Mouse (Mus musculus): ENCODE measurements at regions not wholly inside any gene's neighbourhood (a gene's known extent, or its start where the extent isn't known, plus 50 kb on each side); places are given as distances from the start of the nearest gene placed in this dataset.

GRCm38 (mm10) chr2:160256251-160256650 is 77.7 kb downstream of the Gm826 start:
- Histone ChIP-seq H3K27ac (no peak overlapping the region), H3K9me3 (no peaks in the 10 kb centered on the region), H3K27me3 (ENCODE audit: poor library complexity, severe bottlenecking) (no peaks in the 10 kb centered on the region), H3K4me3 (no peak overlapping the region), H3K36me3 (replicated peaks) (no peaks in the 10 kb centered on the region), H3K4me1 (no peaks in the 10 kb centered on the region)
- DNase-seq (ENCODE audit: extremely low spot score, low spot score) = no peak
- 84% methylated on average over 7 of the region's 7 CpGs for WGBS

- no peak for DNase-seq (ENCODE audit: extremely low spot score, low spot score)
- Histone ChIP-seq H3K27me3 (ENCODE audit: poor library complexity, severe bottlenecking) (0 out of 2 replicates have a peak, but pooled peaks cover 7% of the 10 kb centered on the region), H3K27ac (no peak overlapping the region), H3K4me3 (no peak overlapping the region), H3K36me3 (replicated peaks) (no peaks in the 10 kb centered on the region), H3K4me1 (peaks cover 9% of the 10 kb centered on the region), H3K9me3 (no peaks in the 10 kb centered on the region)
- 95% methylated on average over 3 of the region's 3 CpGs for WGBS
Observed at GRCm38 (mm10) chr2:160250228-160250627, 83.7 kb downstream of the Gm826 start.

GRCm38 (mm10) chr2:160249104-160250093 is 84.6 kb downstream of the Gm826 start:
- Histone ChIP-seq H3K4me3 (no peak overlapping the region), H3K27me3 (ENCODE audit: poor library complexity, severe bottlenecking) (0 out of 2 replicates have a peak, but pooled peaks cover 7% of the 10 kb centered on the region), H3K36me3 (replicated peaks) (no peaks in the 10 kb centered on the region), H3K9me3 (no peaks in the 10 kb centered on the region), H3K27ac (no peak overlapping the region), H3K4me1 (peaks cover 18% of the 10 kb centered on the region)
- 74% methylated on average over 9 of the region's 9 CpGs for WGBS
- DNase-seq (ENCODE audit: extremely low spot score, low spot score) = no peak

DNA sequence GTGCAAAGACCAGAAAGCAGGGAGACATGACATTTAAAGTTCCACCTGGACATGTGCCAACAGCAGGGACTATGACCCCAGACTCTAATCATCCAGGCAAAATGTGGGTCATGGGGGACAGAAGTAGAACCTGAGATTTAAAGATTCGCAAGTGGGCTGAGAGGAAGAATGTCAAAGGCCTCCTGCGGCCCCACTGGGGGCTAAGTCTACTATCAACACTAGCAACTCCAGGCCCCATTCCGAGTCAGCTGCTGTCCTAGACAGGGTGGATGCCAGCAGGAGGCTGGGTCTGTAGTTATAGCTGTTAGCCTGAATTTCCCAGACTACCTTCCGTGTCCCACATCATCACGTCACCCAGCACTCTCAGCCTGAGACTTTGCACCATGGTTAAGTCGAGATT is 86.7 kb downstream of the Gm826 start:
- Histone ChIP-seq H3K27me3 (ENCODE audit: poor library complexity, severe bottlenecking) (0 out of 2 replicates have a peak, but pooled peaks cover 7% of the 10 kb centered on the region), H3K4me1 (peaks cover 19% of the 10 kb centered on the region)
- WGBS = 87% methylated on average over 6 of the region's 6 CpGs

GRCm38 (mm10) chr2:160246356-160246755 is 87.6 kb downstream of the Gm826 start:
- H3K4me1 ChIP-seq = peaks cover 19% of the 10 kb centered on the region
- WGBS = 74% methylated on average over 1 of the region's 1 CpGs
- DNase-seq (ENCODE audit: extremely low spot score, low spot score) = no peak
- H3K4me3 ChIP-seq = no peak overlapping the region
- H3K27ac ChIP-seq = no peak overlapping the region
- H3K27me3 ChIP-seq (ENCODE audit: poor library complexity, severe bottlenecking) = 0 out of 2 replicates have a peak, but pooled peaks cover 7% of the 10 kb centered on the region
- H3K9me3 ChIP-seq = no peaks in the 10 kb centered on the region
- H3K36me3 ChIP-seq (replicated peaks) = no peaks in the 10 kb centered on the region

More for the DNA sequence above, 86.7 kb downstream of the Gm826 start:
- Histone ChIP-seq H3K4me3 (no peak overlapping the region), H3K36me3 (replicated peaks) (no peaks in the 10 kb centered on the region), H3K9me3 (no peaks in the 10 kb centered on the region), H3K27ac (no peak overlapping the region)
- no peak for DNase-seq (ENCODE audit: extremely low spot score, low spot score)

GRCm38 (mm10) chr2:160244866-160245265 is 89.1 kb downstream of the Gm826 start:
- Histone ChIP-seq H3K4me1 (peaks cover 19% of the 10 kb centered on the region), H3K4me3 (no peak overlapping the region), H3K27ac (no peak overlapping the region), H3K9me3 (no peaks in the 10 kb centered on the region), H3K27me3 (ENCODE audit: poor library complexity, severe bottlenecking) (0 out of 2 replicates have a peak, but pooled peaks cover 7% of the 10 kb centered on the region), H3K36me3 (replicated peaks) (no peaks in the 10 kb centered on the region)
- 15% methylated on average over 7 of the region's 7 CpGs for WGBS
- DNase-seq (ENCODE audit: extremely low spot score, low spot score) = no peak

GRCm38 (mm10) chr2:160240531-160241379 is 93.2 kb downstream of the Gm826 start:
- Histone ChIP-seq H3K27me3 (ENCODE audit: poor library complexity, severe bottlenecking) (0 out of 2 replicates have a peak, but pooled peaks cover 5% of the 10 kb centered on the region), H3K9me3 (no peaks in the 10 kb centered on the region), H3K4me1 (peaks cover 15% of the 10 kb centered on the region), H3K36me3 (replicated peaks) (no peaks in the 10 kb centered on the region), H3K4me3 (no peak overlapping the region), H3K27ac (no peak overlapping the region)
- no peak for DNase-seq (ENCODE audit: extremely low spot score, low spot score)
- 84% methylated on average over 12 of the region's 12 CpGs for WGBS

GRCm38 (mm10) chr2:160237436-160238104 is 96.4 kb downstream of the Gm826 start:
- DNase-seq (ENCODE audit: extremely low spot score, low spot score) = no peak
- Histone ChIP-seq H3K36me3 (replicated peaks) (no peaks in the 10 kb centered on the region), H3K27me3 (ENCODE audit: poor library complexity, severe bottlenecking) (no peaks in the 10 kb centered on the region), H3K4me3 (no peak overlapping the region), H3K4me1 (no peaks in the 10 kb centered on the region), H3K9me3 (no peaks in the 10 kb centered on the region), H3K27ac (no peak overlapping the region)
- 88% methylated on average over 3 of the region's 3 CpGs for WGBS

- no peak for DNase-seq (ENCODE audit: extremely low spot score, low spot score)
- H3K27me3 ChIP-seq (ENCODE audit: poor library complexity, severe bottlenecking) = no peaks in the 10 kb centered on the region
- H3K4me3 ChIP-seq = no peak overlapping the region
- H3K4me1 ChIP-seq = no peaks in the 10 kb centered on the region
- no peaks in the 10 kb centered on the region for H3K36me3 ChIP-seq (replicated peaks)
- no peaks in the 10 kb centered on the region for H3K9me3 ChIP-seq
- no peak overlapping the region for H3K27ac ChIP-seq
- WGBS = 86% methylated on average over 7 of the region's 7 CpGs
Observed at GRCm38 (mm10) chr2:160236806-160237205, 97.2 kb downstream of the Gm826 start.

- Histone ChIP-seq H3K36me3 (replicated peaks) (no peaks in the 10 kb centered on the region), H3K9me3 (no peaks in the 10 kb centered on the region), H3K4me1 (peaks cover 4% of the 10 kb centered on the region; the same call in 1 of the 2 replicates), H3K4me3 (no peak overlapping the region), H3K27me3 (ENCODE audit: poor library complexity, severe bottlenecking) (no peaks in the 10 kb centered on the region), H3K27ac (no peak overlapping the region)
- WGBS = 84% methylated on average over 8 of the region's 8 CpGs
- DNase-seq (ENCODE audit: extremely low spot score, low spot score) = no peak
Observed at GRCm38 (mm10) chr2:160230786-160231185, 103.2 kb downstream of the Gm826 start.

GRCm38 (mm10) chr2:160228331-160229035 is 105.5 kb downstream of the Gm826 start:
- Histone ChIP-seq H3K36me3 (replicated peaks) (no peaks in the 10 kb centered on the region), H3K27me3 (ENCODE audit: poor library complexity, severe bottlenecking) (no peaks in the 10 kb centered on the region), H3K4me1 (peaks cover 4% of the 10 kb centered on the region; the same call in 1 of the 2 replicates), H3K27ac (no peak overlapping the region), H3K9me3 (no peaks in the 10 kb centered on the region), H3K4me3 (no peak overlapping the region)
- WGBS = 78% methylated on average over 8 of the region's 8 CpGs
- no peak for DNase-seq (ENCODE audit: extremely low spot score, low spot score)

GRCm38 (mm10) chr2:160225450-160225849 is 108.5 kb downstream of the Gm826 start:
- no peaks in the 10 kb centered on the region for H3K9me3 ChIP-seq
- H3K27ac ChIP-seq = no peak overlapping the region
- no peak overlapping the region for H3K4me3 ChIP-seq
- peaks cover 17% of the 10 kb centered on the region for H3K4me1 ChIP-seq
- DNase-seq (ENCODE audit: extremely low spot score, low spot score) = no peak
- H3K36me3 ChIP-seq (replicated peaks) = no peaks in the 10 kb centered on the region
- 0 out of 2 replicates have a peak, but pooled peaks cover 6% of the 10 kb centered on the region for H3K27me3 ChIP-seq (ENCODE audit: poor library complexity, severe bottlenecking)
- 86% methylated on average over 5 of the region's 5 CpGs for WGBS
